Mouse (Mus musculus): Measurements from ENCODE around the gene Nrxn1.
"Not testable (repeated sequence)": the region's sequence is repeated elsewhere in the genome, so short reads cannot be mapped to it uniquely, and the experiment has no call there.

DNA sequence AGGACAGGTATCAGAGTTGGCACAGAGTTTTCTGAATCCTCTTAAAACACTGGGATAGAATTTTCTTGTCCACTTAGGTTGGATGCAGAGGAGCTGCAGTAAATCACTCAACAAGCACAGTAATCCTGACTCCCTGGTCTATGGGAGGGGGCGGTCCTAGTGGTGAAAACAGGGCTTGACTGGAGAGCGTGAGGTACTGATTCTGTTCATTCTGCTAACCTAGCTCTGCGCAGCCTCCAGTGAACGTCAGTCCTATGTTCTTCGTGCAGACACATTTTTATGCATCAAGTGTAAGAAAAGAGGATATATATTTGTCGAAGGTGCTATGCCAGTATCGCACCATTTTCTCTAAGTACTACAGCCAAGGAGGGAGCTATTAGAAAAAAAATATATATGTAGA lies 588.9 kb downstream of the Nrxn1 start:
- not testable (repeated sequence) for TF ChIP-seq CTCF (IDR thresholded peaks at IDR 0.05; ENCODE audit: low read depth); EP300 (optimal IDR thresholded peaks at IDR 0.05)
